Mouse (Mus musculus) forebrain, embryonic 16.5 days (tissue): ENCODE data around the gene Fxr1. TPM values are rescaled to one million over a fixed set of nuclear protein-coding genes. Genes with fewer than 3 reads are reported as not detected.
A peak's percentile ranks its signal among the peaks of the same experiment; 100 is the strongest.
"Not testable (repeated sequence)": the region's sequence is repeated elsewhere in the genome, so short reads cannot be mapped to it uniquely, and the experiment has no call there.

Experiments
- ATAC-seq: fragments of 200-750 bp; cut with Nextera tagmentation; 2 replicates; pipeline ENCODE4 v1.8.0; 2017; ENCODE audit warnings: mild to moderate bottlenecking, moderate library complexity
- H3K27ac ChIP-seq: fragments of 300-500 bp; sonication (generic); 2 replicates; pipeline ENCODE4 v1.5.1; 2014; ENCODE audit warnings: low read length, control low read depth
- H3K27me3 ChIP-seq: fragments of 300-500 bp; sonication (generic); replicated peaks from 2 replicates; pipeline ENCODE4 v1.6.1; 2014; ENCODE audit warnings: low read length; ENCODE audit not compliant: control insufficient read depth, insufficient read depth
- H3K36me3 ChIP-seq: fragments of 300-500 bp; sonication (generic); 2 replicates; pipeline ENCODE4 v1.6.1; 2014; ENCODE audit not compliant: control insufficient read depth, insufficient read depth
- H3K4me1 ChIP-seq: fragments of 300-500 bp; sonication (generic); replicated peaks from 2 replicates; pipeline ENCODE4 v1.6.1; 2014; ENCODE audit warnings: low read length; ENCODE audit not compliant: control insufficient read depth, insufficient read depth
- H3K4me2 ChIP-seq: fragments of 300-500 bp; sonication (generic); 2 replicates; pipeline ENCODE4 v1.6.1; 2014; ENCODE audit warnings: mild to moderate bottlenecking, low read length, control low read depth
- H3K4me3 ChIP-seq: fragments of 300-500 bp; sonication (generic); replicated peaks from 2 replicates; pipeline ENCODE4 v1.5.1; 2014; ENCODE audit warnings: mild to moderate bottlenecking, low read length, control low read depth
- H3K9ac ChIP-seq: fragments of 300-500 bp; sonication (generic); replicated peaks from 2 replicates; pipeline ENCODE4 v1.6.1; 2014; ENCODE audit warnings: low read depth, low read length, control low read depth
- H3K9me3 ChIP-seq: fragments of 300-500 bp; sonication (generic); 2 replicates; pipeline ENCODE4 v1.6.1; 2016; ENCODE audit warnings: low read length; ENCODE audit not compliant: control insufficient read depth
- WGBS: fragments of 180-500 bp; shearing (Covaris S2); extraction: QIAGEN DNeasy Blood & Tissue Kit; methylation state at CpG from one replicate; pipeline ENCODE4 v1.1.7; 2014; 5-methylcytosine and 5-hydroxymethylcytosine counted together
- polyA plus RNA-seq: library from polyadenylated mRNA; unstranded; fragments of >200 nt; fragmentation: Nextera tagmentation; extraction: Ambion mirVana; gene quantifications from 2 replicates; pipeline ENCODE4 v1.2.1, GENCODE M21; 2015

The Fxr1 gene
- polyA plus RNA-seq, result 43.6 and 47.8 TPM in 2 replicates

DNA sequence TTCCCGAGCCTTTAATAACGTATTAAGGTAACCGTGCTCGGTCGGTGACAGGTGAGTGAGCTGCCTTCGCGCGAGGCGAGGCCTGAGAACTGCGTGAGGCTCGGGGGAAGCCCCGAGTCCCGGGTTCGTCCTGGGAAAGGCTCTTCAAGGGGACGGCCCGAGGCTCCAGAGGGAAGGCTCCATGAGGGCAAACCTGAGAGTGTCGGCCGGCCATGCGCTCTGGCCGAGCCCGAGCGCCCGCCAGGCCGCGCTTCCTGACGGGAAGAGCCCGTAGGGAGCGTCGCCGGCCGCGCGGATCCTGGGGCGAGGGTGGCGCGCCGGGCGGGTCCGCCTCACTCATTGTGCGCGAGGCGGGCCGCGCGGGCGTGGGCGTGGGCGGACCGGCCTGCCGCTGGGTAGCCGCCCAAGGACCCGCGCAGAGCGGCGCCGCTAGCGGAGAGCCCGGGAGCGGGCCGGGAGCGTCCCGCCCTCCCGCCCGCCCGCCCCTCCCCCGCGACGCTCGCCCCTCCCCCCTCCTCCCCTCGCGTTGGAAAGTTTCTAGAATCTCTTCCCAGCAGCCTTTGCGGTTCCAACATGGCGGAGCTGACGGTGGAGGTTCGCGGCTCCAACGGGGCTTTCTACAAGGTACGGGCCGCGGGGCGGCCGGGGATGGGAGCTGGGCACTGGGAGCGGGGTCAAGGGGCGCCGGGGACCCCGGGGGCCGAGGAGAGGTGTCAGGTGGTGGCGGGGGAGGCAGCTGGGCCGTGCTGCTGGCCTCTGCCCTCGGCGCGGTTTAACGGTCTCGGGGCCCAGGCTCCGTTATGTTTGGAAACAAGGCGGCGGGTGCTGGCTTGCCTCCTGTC lies at the start of gene Fxr1:
Gene Fxr1, plus strand, starts transcription at position 404 of the 842 bp plus-strand sequence.
- ATAC-seq, result peak; percentile 98
- Histone ChIP-seq H3K9ac (peak within 1 kb of the TSS; percentile 99), H3K27me3 (no peaks in the 10 kb centered on the region), H3K36me3 (no peaks in the 10 kb centered on the region), H3K4me1 (peaks cover 11% of the 10 kb centered on the region), H3K4me2 (peak within 1 kb of the TSS; percentile 81), H3K4me3 (peak within 1 kb of the TSS; percentile 84), H3K9me3 (no peaks in the 10 kb centered on the region), H3K27ac (peak within 1 kb of the TSS; percentile 87)
- under 1% methylated on average over 69 of the region's 97 CpGs for WGBS

DNA sequence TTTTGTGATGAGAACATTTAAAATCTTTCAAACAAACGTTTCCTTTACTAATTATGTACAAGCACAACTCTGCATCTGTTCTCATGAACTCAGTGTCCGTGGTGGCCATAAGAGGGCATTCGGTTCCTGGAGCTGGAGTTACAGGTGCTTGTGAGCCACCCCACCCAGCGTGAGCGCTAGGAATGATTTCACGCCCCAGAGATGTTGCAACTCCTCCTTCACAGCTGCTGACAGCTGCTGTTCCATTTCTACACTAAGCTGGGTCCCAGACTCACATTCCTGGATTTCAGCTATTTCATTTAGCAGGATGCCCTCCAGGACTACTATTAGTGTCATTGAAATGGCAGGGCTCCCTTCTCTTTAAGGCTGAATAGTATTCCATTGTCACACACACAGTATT lies 40.3 kb upstream of the Fxr1 start:
- no peak for ATAC-seq
- Histone ChIP-seq H3K9me3 (no peaks in the 10 kb centered on the region), H3K27ac (no peak overlapping the region), H3K36me3 (no peaks in the 10 kb centered on the region), H3K9ac (no peak overlapping the region), H3K4me1 (no peaks in the 10 kb centered on the region), H3K4me3 (no peak overlapping the region), H3K27me3 (no peaks in the 10 kb centered on the region), H3K4me2 (no peak overlapping the region)
- WGBS, result 80% methylated on average over 6 of the region's 6 CpGs

DNA sequence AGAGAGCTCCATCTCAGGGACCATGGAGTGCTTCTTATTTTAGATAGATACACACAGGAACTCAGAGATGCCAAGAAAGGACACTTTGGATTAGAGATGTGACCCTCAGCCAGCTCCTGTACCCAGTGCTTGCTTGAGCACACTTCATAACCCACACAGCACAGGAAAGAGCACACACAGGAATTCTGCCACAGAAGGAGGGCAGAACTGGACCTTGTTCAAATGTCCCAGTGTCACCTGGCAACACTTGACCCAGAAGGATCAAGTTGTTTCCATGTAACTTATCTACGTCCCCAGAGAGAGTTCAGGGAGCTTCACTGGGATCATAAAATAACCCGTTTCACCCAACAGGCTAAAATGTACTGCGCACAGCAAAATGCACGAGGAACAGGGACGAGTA lies 37.0 kb upstream of the Fxr1 start:
- no peaks in the 10 kb centered on the region for H3K4me1 ChIP-seq
- 90% methylated on average over 5 of the region's 5 CpGs for WGBS
- H3K9me3 ChIP-seq, result no peaks in the 10 kb centered on the region
- no peak for ATAC-seq
- H3K27me3 ChIP-seq, result no peaks in the 10 kb centered on the region
- H3K4me3 ChIP-seq, result no peak overlapping the region
- H3K9ac ChIP-seq, result no peak overlapping the region
- no peak overlapping the region for H3K27ac ChIP-seq
- no peak overlapping the region for H3K4me2 ChIP-seq
- H3K36me3 ChIP-seq, result no peaks in the 10 kb centered on the region

DNA sequence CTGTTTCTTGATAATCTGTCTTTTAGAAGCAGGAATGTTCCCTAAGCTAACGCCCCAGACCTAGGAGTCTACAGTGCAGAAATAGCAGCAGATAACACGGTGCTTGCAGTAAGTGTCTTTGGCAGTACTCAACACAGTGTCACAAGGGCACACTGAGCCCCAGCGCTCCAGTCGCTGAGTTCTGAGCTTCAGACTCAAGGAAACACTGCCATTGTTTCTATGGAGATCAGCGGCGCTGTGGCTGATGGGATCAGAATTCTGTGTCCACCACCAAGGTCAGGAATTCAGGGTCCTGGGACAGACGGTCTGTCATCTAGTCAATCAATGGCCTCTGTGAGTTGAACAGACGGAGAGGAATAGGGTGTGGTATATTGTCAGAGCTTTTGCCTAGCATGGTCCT lies 30.4 kb upstream of the Fxr1 start:
- 77% methylated on average over 8 of the region's 8 CpGs for WGBS
- Histone ChIP-seq H3K4me2 (no peak overlapping the region), H3K36me3 (no peaks in the 10 kb centered on the region), H3K27me3 (no peaks in the 10 kb centered on the region), H3K9me3 (no peaks in the 10 kb centered on the region), H3K9ac (no peak overlapping the region), H3K4me3 (no peak overlapping the region), H3K4me1 (no peaks in the 10 kb centered on the region), H3K27ac (no peak overlapping the region)
- no peak for ATAC-seq

DNA sequence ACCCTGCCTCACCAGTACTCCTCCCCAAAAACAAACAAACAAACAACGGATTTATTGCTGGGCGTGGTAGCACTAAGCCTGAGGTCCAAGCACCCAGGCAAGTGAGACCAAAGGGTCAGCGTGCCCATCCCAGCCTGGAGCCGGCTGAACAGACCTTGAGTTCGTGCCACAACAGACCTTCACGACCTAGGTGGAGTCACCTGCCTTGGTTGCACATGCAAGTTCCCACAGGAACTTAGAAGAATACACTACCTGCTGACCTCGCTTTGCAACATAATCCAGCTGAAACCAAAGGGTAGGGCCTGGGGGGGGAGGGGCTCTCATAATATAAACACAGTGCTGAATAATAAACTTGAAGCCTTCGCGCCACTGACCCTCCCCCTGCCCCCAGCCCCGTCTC lies 29.3 kb upstream of the Fxr1 start:
- H3K4me3 ChIP-seq, result no peak overlapping the region
- H3K4me1 ChIP-seq, result no peaks in the 10 kb centered on the region
- H3K27me3 ChIP-seq, result no peaks in the 10 kb centered on the region
- WGBS, result 78% methylated on average over 10 of the region's 10 CpGs
- no peak for ATAC-seq
- no peak overlapping the region for H3K4me2 ChIP-seq
- no peak overlapping the region for H3K27ac ChIP-seq
- H3K9ac ChIP-seq, result no peak overlapping the region
- no peaks in the 10 kb centered on the region for H3K36me3 ChIP-seq
- H3K9me3 ChIP-seq, result no peaks in the 10 kb centered on the region

DNA sequence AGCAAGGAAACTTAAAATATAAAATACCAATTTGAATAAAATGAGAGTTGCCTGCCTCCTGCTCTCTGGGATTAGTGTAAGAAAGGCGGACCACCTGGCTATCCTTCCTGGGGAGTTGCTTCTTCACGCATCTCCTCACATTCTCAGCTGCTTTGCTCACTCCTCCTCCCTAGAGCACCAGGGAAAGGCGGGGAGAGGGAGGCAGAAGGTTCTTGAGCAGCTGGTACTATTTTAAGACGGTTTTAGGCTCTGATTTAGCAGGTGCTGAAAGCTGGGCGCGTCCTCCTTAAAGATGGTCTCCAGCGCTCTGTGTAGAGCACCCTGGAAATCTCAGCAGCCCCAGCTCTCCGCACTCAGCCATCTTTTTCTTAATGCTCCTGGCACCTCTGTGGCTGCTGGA lies 28.8 kb upstream of the Fxr1 start:
- no peaks in the 10 kb centered on the region for H3K9me3 ChIP-seq
- no peak overlapping the region for H3K27ac ChIP-seq
- no peaks in the 10 kb centered on the region for H3K27me3 ChIP-seq
- no peaks in the 10 kb centered on the region for H3K4me1 ChIP-seq
- no peak for ATAC-seq
- H3K36me3 ChIP-seq, result no peaks in the 10 kb centered on the region
- no peak overlapping the region for H3K9ac ChIP-seq
- no peak overlapping the region for H3K4me2 ChIP-seq
- 80% methylated on average over 8 of the region's 8 CpGs for WGBS
- H3K4me3 ChIP-seq, result no peak overlapping the region

DNA sequence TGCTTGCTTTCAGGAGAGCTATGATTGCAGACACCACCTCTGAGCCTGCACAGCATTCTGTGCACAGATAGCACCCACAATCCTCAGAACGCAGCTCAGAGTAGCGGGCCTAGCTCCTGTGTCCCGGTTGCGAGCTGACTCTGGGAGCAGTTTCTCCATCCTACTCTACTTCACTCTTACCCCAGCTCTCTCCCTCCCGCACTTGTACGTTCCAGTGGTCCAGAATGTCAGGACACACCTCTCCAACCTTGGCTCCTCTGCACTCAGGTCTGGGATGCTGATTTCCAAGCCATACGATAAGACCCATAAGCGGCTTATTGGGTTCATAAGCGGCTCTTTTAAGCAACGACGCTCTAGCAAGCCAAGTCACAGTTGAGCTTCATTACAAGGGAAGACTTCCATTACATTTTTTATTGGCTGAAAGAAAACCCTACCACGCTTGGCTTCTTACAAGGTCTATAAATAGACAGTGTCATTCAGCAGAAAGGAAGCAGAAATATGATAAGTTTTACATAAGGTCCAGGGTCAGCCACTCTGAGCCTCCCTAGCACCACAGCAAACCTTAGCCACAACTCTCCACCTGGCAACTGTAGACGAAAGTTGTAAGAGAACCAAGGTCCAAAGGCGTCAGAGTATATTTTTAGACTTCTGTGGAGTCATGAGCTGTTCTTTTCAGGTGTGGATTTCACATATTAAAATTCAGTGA lies 26.2 kb upstream of the Fxr1 start:
- Histone ChIP-seq H3K36me3 (no peaks in the 10 kb centered on the region), H3K27me3 (no peaks in the 10 kb centered on the region), H3K4me1 (no peaks in the 10 kb centered on the region), H3K4me2 (no peak overlapping the region), H3K9ac (no peak overlapping the region), H3K4me3 (no peak overlapping the region), H3K27ac (no peak overlapping the region), H3K9me3 (no peaks in the 10 kb centered on the region)
- no peak for ATAC-seq
- WGBS, result 93% methylated on average over 14 of the region's 14 CpGs

DNA sequence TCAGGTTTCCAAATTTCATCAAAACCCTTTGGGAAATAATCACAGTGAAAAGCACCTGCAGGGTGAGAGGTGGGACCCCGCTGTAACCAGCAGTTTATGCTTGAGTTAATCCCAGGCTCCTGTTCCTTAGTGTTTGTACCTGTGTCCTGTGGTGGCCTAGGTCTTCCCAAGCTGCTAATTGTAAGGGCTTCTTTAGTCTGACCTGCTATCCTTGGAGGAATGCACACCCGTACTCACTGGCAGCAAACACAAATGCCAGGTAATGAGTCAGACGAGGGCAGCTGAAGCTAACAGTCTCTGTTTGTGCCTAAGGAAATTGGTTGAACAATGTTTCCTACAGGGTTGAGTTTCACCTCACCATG lies 25.6 kb upstream of the Fxr1 start:
- WGBS, result 73% methylated on average over 3 of the region's 3 CpGs
- Histone ChIP-seq H3K4me1 (no peaks in the 10 kb centered on the region), H3K4me3 (no peak overlapping the region), H3K27ac (no peak overlapping the region), H3K9me3 (no peaks in the 10 kb centered on the region), H3K9ac (no peak overlapping the region), H3K36me3 (no peaks in the 10 kb centered on the region), H3K27me3 (no peaks in the 10 kb centered on the region), H3K4me2 (no peak overlapping the region)
- ATAC-seq, result no peak

DNA sequence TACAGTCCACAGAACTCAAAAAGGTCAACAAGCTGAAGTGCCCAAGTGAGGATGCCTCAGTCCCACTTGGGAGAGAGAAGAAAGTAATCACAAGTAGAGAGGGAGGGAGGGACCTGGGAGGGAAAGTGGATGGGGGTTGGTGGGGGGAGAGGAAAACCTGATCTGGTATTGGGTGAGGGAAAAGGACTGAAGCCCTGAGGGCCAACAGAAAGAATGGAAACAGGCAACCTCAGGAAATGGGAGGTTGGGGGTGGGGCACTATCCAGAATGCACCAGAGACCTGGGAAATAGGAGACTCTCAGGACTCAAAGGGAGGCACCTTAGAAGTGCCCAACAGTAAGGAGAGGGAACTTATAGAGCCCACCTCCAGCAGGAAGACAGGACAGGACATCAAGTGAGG lies 18.1 kb upstream of the Fxr1 start:
- ATAC-seq, H3K27me3 ChIP-seq, H3K9me3 ChIP-seq, H3K4me3 ChIP-seq, H3K9ac ChIP-seq, H3K4me2 ChIP-seq, H3K4me1 ChIP-seq, H3K36me3 ChIP-seq, H3K27ac ChIP-seq: not testable (repeated sequence)
